Mouse (Mus musculus) embryonic fibroblast, embryonic 13.5 days (primary cell): ENCODE measurements around the gene Lat2.

ENCODE experiments used
- CTCF ChIP-seq: IDR thresholded peaks from 2 replicates; pipeline ENCODE4 v1.5.1; 2011; ENCODE audit warnings: mild to moderate bottlenecking, control low read depth, low read length, moderate library complexity, borderline replicate concordance; ENCODE audit not compliant: insufficient read depth
- POLR2A ChIP-seq: IDR thresholded peaks from 2 replicates; pipeline ENCODE4 v1.6.1; 2011; ENCODE audit warnings: low read depth, mild to moderate bottlenecking, control low read depth, low read length, moderate library complexity

- TF ChIP-seq CTCF (no peak), POLR2A (no peak)
These were observed 46.8 kb downstream of the Lat2 start for GRCm38 (mm10) chr5:134568030-134568429.
